Mouse (Mus musculus) CH12.LX (cell line): ENCODE results near the gene Ttc33.

ENCODE experiments used
- CTCF ChIP-seq, 2 experiments: IDR thresholded peaks in 1 of 2; conservative IDR thresholded peaks in 1 of 2; 2 replicates each; pipeline ENCODE4 v1.5.1; 2011 to 2012; ENCODE audit warnings: low read depth in 2 of 2, low read length in 2 of 2, improper control_type of control experiment in 1 of 2, inconsistent platforms in 1 of 2, mild to moderate bottlenecking in 1 of 2, moderate library complexity in 1 of 2
- E2F4 ChIP-seq: IDR thresholded peaks from 2 replicates; pipeline ENCODE4 v1.6.1; 2011; ENCODE audit warnings: low read depth, low read length, improper control_type of control experiment; ENCODE audit not compliant: insufficient replicate concordance
- KAT2A ChIP-seq: IDR thresholded peaks from 2 replicates; pipeline ENCODE4 v1.6.1; 2012; ENCODE audit warnings: low read length, improper control_type of control experiment, inconsistent platforms; ENCODE audit not compliant: insufficient replicate concordance
- MAFK ChIP-seq: IDR thresholded peaks from 2 replicates; pipeline ENCODE4 v1.6.1; 2011; ENCODE audit warnings: low read length, improper control_type of control experiment; ENCODE audit not compliant: insufficient replicate concordance
- MAX ChIP-seq: IDR thresholded peaks from 2 replicates; pipeline ENCODE4 v1.6.1; 2011; ENCODE audit warnings: low read length, improper control_type of control experiment
- POLR2A ChIP-seq: IDR thresholded peaks from 2 replicates; pipeline ENCODE4 v1.6.1; 2011; ENCODE audit warnings: low read depth, mild to moderate bottlenecking, improper control_type of control experiment, low read length
- POLR2AphosphoS2 ChIP-seq: IDR thresholded peaks from 2 replicates; pipeline ENCODE4 v1.6.1; 2011; ENCODE audit warnings: low read depth, low read length, improper control_type of control experiment
- SIN3A ChIP-seq: IDR thresholded peaks from 2 replicates; pipeline ENCODE4 v1.6.1; 2012; ENCODE audit warnings: low read length, improper control_type of control experiment, inconsistent platforms
- USF1 ChIP-seq: IDR thresholded peaks from 2 replicates; pipeline ENCODE4 v1.6.1; 2014; ENCODE audit warnings: low read depth, mild to moderate bottlenecking, inconsistent platforms, low read length, improper control_type of control experiment
- ZNF384 ChIP-seq: IDR thresholded peaks from 2 replicates; pipeline ENCODE4 v1.6.1; 2012; ENCODE audit warnings: low read depth, low read length, improper control_type of control experiment, inconsistent platforms

- no peak for TF ChIP-seq CTCF (conservative IDR thresholded peaks at IDR 0.05 in 1 of 2, IDR thresholded peaks at IDR 0.05 in 1 of 2; ENCODE audit: low read depth in 2 of 2, low read length in 2 of 2)
- TF ChIP-seq POLR2AphosphoS2 = no peak
- no peak for TF ChIP-seq MAX
- no peak for TF ChIP-seq ZNF384
- TF ChIP-seq POLR2A = no peak
- no peak for TF ChIP-seq SIN3A
- TF ChIP-seq KAT2A = no peak
- TF ChIP-seq MAFK = no peak
- TF ChIP-seq E2F4 = no peak
- TF ChIP-seq USF1 = no peak
Measured at GRCm38 (mm10) chr15:5239361-5239760, 54.0 kb downstream of the Ttc33 start.
